Mouse (Mus musculus): Measurements from ENCODE around the gene Tlr9. TPM values are rescaled to one million over a fixed set of nuclear protein-coding genes. Genes with fewer than 3 reads are reported as not detected.

Gene Tlr9
- polyA plus RNA-seq (2014; fragmentation: Nextera tagmentation; extraction: Ambion mirVana) = 0.08 and 0.09 TPM in 2 replicates

DNA sequence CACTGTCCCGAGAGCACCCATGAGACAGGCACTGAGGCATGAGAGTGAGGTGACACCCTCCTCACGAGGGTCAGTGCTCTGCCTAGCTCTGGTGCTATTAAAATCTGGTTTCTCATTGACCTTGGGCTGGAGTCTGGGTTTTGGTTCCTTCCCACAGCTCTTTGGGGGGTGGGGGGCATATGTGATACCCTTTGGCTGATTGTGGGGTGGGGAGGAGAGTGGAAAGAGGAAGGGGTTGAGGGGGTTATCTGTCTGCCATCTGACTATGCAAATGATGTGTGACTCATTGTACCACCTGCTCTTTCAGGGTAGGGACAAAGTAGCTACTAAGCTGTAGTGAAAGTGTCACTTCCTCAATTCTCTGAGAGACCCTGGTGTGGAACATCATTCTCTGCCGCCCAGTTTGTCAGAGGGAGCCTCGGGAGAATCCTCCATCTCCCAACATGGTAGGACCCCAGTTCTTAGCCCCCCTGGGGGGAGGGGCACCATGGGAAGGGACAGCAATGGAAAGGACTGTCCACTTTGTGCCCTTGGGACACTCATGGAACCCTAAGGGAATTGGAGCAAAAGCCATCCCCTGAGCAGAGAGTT lies at the start of gene Tlr9:
Tlr9 (plus strand) TSS at position 338 of the 591 bp plus-strand sequence.
- Histone ChIP-seq H3K4me1 (ENCODE audit: insufficient read depth) (peaks cover 6% of the 10 kb centered on the region), H3K9ac (no peak within 1 kb of the TSS), H3K27me3 (ENCODE audit: insufficient read depth, low read length) (peaks cover 10% of the 10 kb centered on the region; the same call in 1 of the 2 replicates), H3K27ac (ENCODE audit: low read depth) (no peak within 1 kb of the TSS), H3K9me3 (ENCODE audit: low read depth, low read length) (no peaks in the 10 kb centered on the region), H3K4me2 (no peak within 1 kb of the TSS), H3K4me3 (ENCODE audit: low read depth, low read length) (no peak within 1 kb of the TSS), H3K36me3 (ENCODE audit: insufficient read depth) (no peaks in the 10 kb centered on the region)
- no peak for TF ChIP-seq CTCF (IDR thresholded peaks at IDR 0.05; ENCODE audit: low read depth)
- no peak for DNase-seq
- no peak for ATAC-seq (ENCODE audit: insufficient read depth)
- 71% methylated on average over 4 of the region's 4 CpGs for WGBS

- Histone ChIP-seq H3K9ac (peak overlapping the region; percentile 90; the same call in 1 of the 2 replicates), H3K4me1 (ENCODE audit: insufficient read depth) (peaks cover 19% of the 10 kb centered on the region), H3K9me3 (ENCODE audit: low read depth, low read length) (no peaks in the 10 kb centered on the region), H3K27ac (ENCODE audit: low read depth) (no peak overlapping the region), H3K4me2 (peak overlapping the region; percentile 83), H3K4me3 (ENCODE audit: low read depth, low read length) (peak overlapping the region; percentile 96), H3K36me3 (ENCODE audit: insufficient read depth) (peaks cover 29% of the 10 kb centered on the region), H3K27me3 (ENCODE audit: insufficient read depth, low read length) (no peaks in the 10 kb centered on the region)
- no peak for TF ChIP-seq CTCF (IDR thresholded peaks at IDR 0.05; ENCODE audit: low read depth)
- ATAC-seq (ENCODE audit: insufficient read depth) = no peak
- WGBS = 50% methylated on average over 2 of the region's 2 CpGs
- no peak for DNase-seq
Measured at GRCm38 (mm10) chr9:106173363-106173762, 49.0 kb upstream of the Tlr9 start.

- H3K9ac ChIP-seq = no peak overlapping the region
- no peak for TF ChIP-seq CTCF (IDR thresholded peaks at IDR 0.05; ENCODE audit: low read depth)
- DNase-seq = no peak
- H3K4me2 ChIP-seq = no peak overlapping the region
- no peaks in the 10 kb centered on the region for H3K27me3 ChIP-seq (ENCODE audit: insufficient read depth, low read length)
- no peak for ATAC-seq (ENCODE audit: insufficient read depth)
- H3K27ac ChIP-seq (ENCODE audit: low read depth) = no peak overlapping the region
- 70% methylated on average over 3 of the region's 3 CpGs for WGBS
- H3K4me3 ChIP-seq (ENCODE audit: low read depth, low read length) = no peak overlapping the region
- H3K36me3 ChIP-seq (ENCODE audit: insufficient read depth) = peaks cover 52% of the 10 kb centered on the region
- H3K9me3 ChIP-seq (ENCODE audit: low read depth, low read length) = no peaks in the 10 kb centered on the region
- H3K4me1 ChIP-seq (ENCODE audit: insufficient read depth) = peaks cover 14% of the 10 kb centered on the region
Measured at GRCm38 (mm10) chr9:106175552-106176200, 46.7 kb upstream of the Tlr9 start.

DNA sequence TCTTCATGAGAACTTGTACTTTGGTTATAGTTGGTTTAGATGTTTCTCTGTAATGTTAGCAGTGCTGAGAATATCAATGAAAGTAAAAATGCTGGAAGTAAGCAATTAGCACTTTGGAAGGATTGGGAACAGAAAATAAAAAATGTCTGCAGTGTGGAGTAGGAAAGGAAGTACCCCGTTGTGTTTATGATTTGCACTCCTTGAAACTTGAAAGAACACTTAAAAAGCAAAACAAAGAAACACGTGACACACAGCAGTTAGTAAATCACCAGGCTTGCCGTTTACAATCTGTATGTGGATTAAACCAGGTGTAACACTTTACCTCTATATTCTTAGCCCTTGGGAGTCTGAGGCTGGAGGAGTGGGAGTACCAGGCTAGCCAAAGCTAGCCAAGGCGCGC lies 45.6 kb upstream of the Tlr9 start:
- peaks cover 63% of the 10 kb centered on the region for H3K36me3 ChIP-seq (ENCODE audit: insufficient read depth)

DNA sequence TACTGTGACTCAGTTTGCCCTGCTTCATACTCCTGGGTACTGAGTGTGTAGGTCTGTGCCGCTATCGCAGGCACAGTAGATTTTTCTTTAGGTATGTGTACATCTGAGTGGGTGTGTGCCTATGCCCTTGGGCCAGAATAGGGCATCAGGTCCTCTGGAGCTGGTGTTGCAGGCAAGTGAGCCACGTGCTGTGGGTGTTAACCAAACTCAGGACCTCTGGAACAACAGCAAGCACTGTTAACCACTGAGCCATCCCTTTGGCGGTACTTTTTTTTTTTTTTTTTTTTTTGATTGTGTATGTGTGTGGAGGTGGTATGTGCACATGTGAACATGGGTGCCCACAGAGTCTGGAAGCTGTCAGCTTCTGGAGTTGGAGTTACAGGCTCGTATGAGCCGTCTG lies 44.6 kb upstream of the Tlr9 start:
- no peak for ATAC-seq (ENCODE audit: insufficient read depth)
- Histone ChIP-seq H3K4me1 (ENCODE audit: insufficient read depth) (peaks cover 14% of the 10 kb centered on the region), H3K4me2 (no peak overlapping the region), H3K27me3 (ENCODE audit: insufficient read depth, low read length) (no peaks in the 10 kb centered on the region), H3K9me3 (ENCODE audit: low read depth, low read length) (no peaks in the 10 kb centered on the region), H3K9ac (no peak overlapping the region), H3K4me3 (ENCODE audit: low read depth, low read length) (no peak overlapping the region), H3K36me3 (ENCODE audit: insufficient read depth) (peaks cover 73% of the 10 kb centered on the region), H3K27ac (ENCODE audit: low read depth) (no peak overlapping the region)
- no peak for TF ChIP-seq CTCF (IDR thresholded peaks at IDR 0.05; ENCODE audit: low read depth)
- no peak for DNase-seq
- 85% methylated on average over 6 of the region's 6 CpGs for WGBS

More for the DNA sequence above, 45.6 kb upstream of the Tlr9 start:
- no peaks in the 10 kb centered on the region for H3K9me3 ChIP-seq (ENCODE audit: low read depth, low read length)
- no peaks in the 10 kb centered on the region for H3K27me3 ChIP-seq (ENCODE audit: insufficient read depth, low read length)
- TF ChIP-seq CTCF (IDR thresholded peaks at IDR 0.05; ENCODE audit: low read depth) = no peak
- DNase-seq = no peak
- H3K4me2 ChIP-seq = no peak overlapping the region
- peaks cover 14% of the 10 kb centered on the region for H3K4me1 ChIP-seq (ENCODE audit: insufficient read depth)
- H3K27ac ChIP-seq (ENCODE audit: low read depth) = no peak overlapping the region
- H3K4me3 ChIP-seq (ENCODE audit: low read depth, low read length) = no peak overlapping the region
- H3K9ac ChIP-seq = no peak overlapping the region
- no peak for ATAC-seq (ENCODE audit: insufficient read depth)
- WGBS = 79% methylated on average over 5 of the region's 5 CpGs

DNA sequence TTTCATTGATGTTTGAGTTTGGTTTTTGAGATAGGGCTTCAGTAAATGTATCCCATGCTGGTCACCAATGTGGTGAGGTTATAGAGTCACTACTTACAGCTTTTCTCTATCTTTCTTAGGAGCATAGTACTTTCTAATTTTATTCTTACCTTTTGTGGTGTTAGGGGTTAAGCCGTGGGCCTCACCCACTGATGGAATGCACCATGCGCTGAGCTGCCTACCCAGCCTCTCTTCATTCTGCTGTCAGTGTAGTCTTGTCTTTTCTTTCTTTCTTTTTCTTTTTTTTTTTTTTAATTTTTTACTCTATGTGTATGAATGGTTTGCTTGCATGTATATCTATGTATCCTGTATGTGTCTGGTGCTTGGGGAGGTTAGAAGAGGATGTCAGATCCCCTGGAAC lies 42.9 kb upstream of the Tlr9 start:
- Histone ChIP-seq H3K36me3 (ENCODE audit: insufficient read depth) (peaks cover 83% of the 10 kb centered on the region), H3K9ac (no peak overlapping the region), H3K27ac (ENCODE audit: low read depth) (no peak overlapping the region), H3K4me3 (ENCODE audit: low read depth, low read length) (no peak overlapping the region), H3K4me2 (no peak overlapping the region), H3K4me1 (ENCODE audit: insufficient read depth) (no peaks in the 10 kb centered on the region), H3K27me3 (ENCODE audit: insufficient read depth, low read length) (no peaks in the 10 kb centered on the region), H3K9me3 (ENCODE audit: low read depth, low read length) (no peaks in the 10 kb centered on the region)
- no peak for ATAC-seq (ENCODE audit: insufficient read depth)
- WGBS = 82% methylated on average over 2 of the region's 2 CpGs
- no peak for TF ChIP-seq CTCF (IDR thresholded peaks at IDR 0.05; ENCODE audit: low read depth)
- DNase-seq = no peak

DNA sequence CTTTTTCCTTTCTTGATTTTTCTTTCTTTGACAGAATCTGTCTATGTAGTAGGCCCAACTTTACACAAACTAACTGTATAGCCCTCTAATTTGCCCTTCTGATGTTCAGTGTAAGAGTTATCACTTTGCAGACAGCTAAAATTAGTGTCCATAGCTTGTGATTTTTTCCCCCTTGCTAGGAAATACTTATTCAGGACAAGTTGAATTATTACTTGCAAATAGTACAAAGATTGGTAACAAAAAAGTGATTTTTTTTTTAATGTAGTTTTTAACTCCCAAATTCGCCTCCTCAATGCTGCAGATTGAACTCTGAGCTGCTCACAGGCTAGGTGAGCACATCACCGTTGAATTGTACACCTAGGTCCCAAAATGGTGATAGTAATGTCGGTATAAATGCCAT lies 42.4 kb upstream of the Tlr9 start:
- 92% methylated on average over 3 of the region's 3 CpGs for WGBS
- TF ChIP-seq CTCF (IDR thresholded peaks at IDR 0.05; ENCODE audit: low read depth) = no peak
- no peaks in the 10 kb centered on the region for H3K4me1 ChIP-seq (ENCODE audit: insufficient read depth)
- no peak overlapping the region for H3K27ac ChIP-seq (ENCODE audit: low read depth)
- peaks cover 86% of the 10 kb centered on the region for H3K36me3 ChIP-seq (ENCODE audit: insufficient read depth)
- no peaks in the 10 kb centered on the region for H3K27me3 ChIP-seq (ENCODE audit: insufficient read depth, low read length)
- DNase-seq = no peak
- no peak for ATAC-seq (ENCODE audit: insufficient read depth)
- no peaks in the 10 kb centered on the region for H3K9me3 ChIP-seq (ENCODE audit: low read depth, low read length)
- H3K9ac ChIP-seq = no peak overlapping the region
- no peak overlapping the region for H3K4me2 ChIP-seq
- no peak overlapping the region for H3K4me3 ChIP-seq (ENCODE audit: low read depth, low read length)
